Mouse (Mus musculus): ENCODE data around the gene Usp4. TPM values are rescaled to one million over a fixed set of nuclear protein-coding genes. Genes with fewer than 3 reads are reported as not detected.

Gene Usp4
- total and polyA plus RNA-seq, 3 experiments: 52.1 to 93.5 (median 72.8) TPM

DNA sequence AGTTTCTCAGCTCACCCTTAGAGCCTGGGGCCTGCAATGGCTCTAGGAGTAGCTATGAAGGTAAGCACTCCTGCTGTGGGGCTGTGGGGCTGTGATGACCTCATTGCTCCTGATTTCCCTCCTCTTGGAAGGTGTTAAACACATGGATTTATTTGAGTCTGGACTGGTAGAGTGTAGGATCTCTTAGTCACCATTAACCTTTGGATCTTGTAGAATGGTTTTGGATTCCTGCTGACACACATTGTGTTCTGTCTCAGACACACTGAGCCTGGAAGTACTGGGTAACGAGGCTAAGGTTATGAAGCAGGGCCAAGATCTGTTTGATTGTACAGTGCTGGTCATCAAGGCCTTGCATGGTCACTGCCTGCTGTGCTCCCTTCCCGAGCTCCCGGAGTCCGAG lies 31.6 kb downstream of the Usp4 start:
- H3K4me1 ChIP-seq (ENCODE audit: control insufficient read depth in 1 of 2, insufficient read depth in 2 of 2): no peaks in the 10 kb centered on the region
- H3K27ac ChIP-seq (ENCODE audit: insufficient read depth, low read depth): no peak overlapping the region
- no peak overlapping the region for H3K4me2 ChIP-seq (ENCODE audit: insufficient read depth, low read depth, poor library complexity, severe bottlenecking)
- TF ChIP-seq ZC3H11A (IDR thresholded peaks at IDR 0.05; ENCODE audit: low read depth, low read length) (no peak), ZKSCAN1 (IDR thresholded peaks at IDR 0.05; ENCODE audit: borderline replicate concordance, low read depth, low read length) (no peak), POLR2AphosphoS2 (IDR thresholded peaks at IDR 0.05; ENCODE audit: low read depth, low read length) (no peak), EP300 (IDR thresholded peaks at IDR 0.05; ENCODE audit: low read length) (no peak), ETS1 (conservative IDR thresholded peaks at IDR 0.05; ENCODE audit: low read depth, low read length) (no peak), NRF1 (IDR thresholded peaks at IDR 0.05; ENCODE audit: low read depth, low read length) (no peak), CTCF (conservative IDR thresholded peaks at IDR 0.05 in 1 of 2, IDR thresholded peaks at IDR 0.05 in 1 of 2; ENCODE audit: low read depth in 2 of 2, low read length in 2 of 2) (no peak), JUND (conservative IDR thresholded peaks at IDR 0.05; ENCODE audit: low read depth, low read length) (no peak), MEF2A (IDR thresholded peaks at IDR 0.05; ENCODE audit: borderline replicate concordance, low read depth, low read length) (no peak), USF1 (IDR thresholded peaks at IDR 0.05; ENCODE audit: low read depth, low read length) (no peak), KAT2A (IDR thresholded peaks at IDR 0.05; ENCODE audit: insufficient replicate concordance, low read length) (no peak), RCOR1 (conservative IDR thresholded peaks at IDR 0.05; ENCODE audit: low read depth, low read length) (no peak), HCFC1 (IDR thresholded peaks at IDR 0.05; ENCODE audit: low read depth, low read length) (no peak), BHLHE40 (IDR thresholded peaks at IDR 0.05; ENCODE audit: low read depth, low read length) (no peak), ELF1 (IDR thresholded peaks at IDR 0.05; ENCODE audit: low read depth, low read length) (no peak)
- no peaks in the 10 kb centered on the region for H3K27me3 ChIP-seq (replicated peaks)
- peaks cover 69 to 89% of the 10 kb centered on the region in 2 experiments for H3K36me3 ChIP-seq (replicated peaks in 1 of 2; ENCODE audit: control insufficient read depth in 1 of 2, insufficient read depth in 1 of 2, low read length in 1 of 2)
- H3K9me3 ChIP-seq (replicated peaks; ENCODE audit: low read length): no peaks in the 10 kb centered on the region
- DNase-seq (ENCODE audit: extremely low read depth): no peak
- in situ Hi-C loops (cut with MboI; ENCODE audit: low pct_ligation_motif_present, low pct_unique_long_range_greater_than_20kb, low sequenced_read_pairs) (no loop called here), dilution Hi-C loops (cut with MboI; ENCODE audit: extremely low pct_ligation_motif_present, extremely low pct_unique_long_range_greater_than_20kb, low sequenced_read_pairs) (no loop called here)
- no peak overlapping the region for H3K9ac ChIP-seq (ENCODE audit: insufficient read depth, low read depth)
- H3K4me3 ChIP-seq (replicated peaks in 1 of 3; ENCODE audit: low read depth in 2 of 3, low read length in 2 of 3, poor library complexity in 1 of 3): no peak overlapping the region
- H3K79me2 ChIP-seq (replicated peaks; ENCODE audit: control insufficient read depth, extremely low read depth, insufficient read depth, poor library complexity, severe bottlenecking): no peaks in the 10 kb centered on the region

DNA sequence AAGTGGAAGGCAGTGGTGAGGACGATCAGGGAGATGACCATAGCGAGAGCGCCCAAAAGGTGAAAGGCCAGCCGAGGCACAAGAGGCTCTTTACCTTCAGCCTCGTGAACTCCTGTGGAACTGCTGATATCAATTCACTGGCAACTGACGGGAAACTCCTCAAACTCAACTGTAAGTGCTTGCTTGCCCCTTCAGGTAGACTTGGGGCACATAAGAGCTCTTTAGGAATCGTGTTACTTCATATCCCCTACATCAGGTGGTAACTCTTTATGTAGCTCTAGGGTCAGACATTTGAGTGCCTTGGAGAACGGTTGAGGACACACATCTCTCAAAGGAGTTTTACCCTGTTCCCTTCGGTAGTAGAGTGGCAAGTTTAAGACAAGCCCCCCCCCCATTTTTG lies 33.7 kb downstream of the Usp4 start:
- H3K36me3 ChIP-seq (replicated peaks in 1 of 2; ENCODE audit: control insufficient read depth in 1 of 2, insufficient read depth in 1 of 2, low read length in 1 of 2): peaks cover 66 to 88% of the 10 kb centered on the region in 2 experiments
- no peak overlapping the region for H3K27ac ChIP-seq (ENCODE audit: insufficient read depth, low read depth)
- TF ChIP-seq MAX (IDR thresholded peaks at IDR 0.05; ENCODE audit: low read length) (no peak), EP300 (IDR thresholded peaks at IDR 0.05; ENCODE audit: low read length) (no peak), ZC3H11A (IDR thresholded peaks at IDR 0.05; ENCODE audit: low read depth, low read length) (no peak), RCOR1 (conservative IDR thresholded peaks at IDR 0.05; ENCODE audit: low read depth, low read length) (no peak), TBP (conservative IDR thresholded peaks at IDR 0.05; ENCODE audit: low read depth, low read length) (no peak), ZKSCAN1 (IDR thresholded peaks at IDR 0.05; ENCODE audit: borderline replicate concordance, low read depth, low read length) (no peak), USF1 (IDR thresholded peaks at IDR 0.05; ENCODE audit: low read depth, low read length) (no peak), MAZ (IDR thresholded peaks at IDR 0.05; ENCODE audit: low read depth, low read length) (no peak), MXI1 (IDR thresholded peaks at IDR 0.05; ENCODE audit: low read depth, low read length) (no peak), GABPA (IDR thresholded peaks at IDR 0.05; ENCODE audit: insufficient replicate concordance, low read depth, low read length) (no peak)
- H3K27me3 ChIP-seq (replicated peaks): no peaks in the 10 kb centered on the region
- in situ Hi-C loops (cut with MboI; ENCODE audit: low pct_ligation_motif_present, low pct_unique_long_range_greater_than_20kb, low sequenced_read_pairs) (no loop called here), dilution Hi-C loops (cut with MboI; ENCODE audit: extremely low pct_ligation_motif_present, extremely low pct_unique_long_range_greater_than_20kb, low sequenced_read_pairs) (no loop called here)
- no peak for DNase-seq (ENCODE audit: extremely low read depth)
- H3K4me1 ChIP-seq (ENCODE audit: control insufficient read depth in 1 of 2, insufficient read depth in 2 of 2): no peaks in the 10 kb centered on the region
- no peak overlapping the region for H3K9ac ChIP-seq (ENCODE audit: insufficient read depth, low read depth)
- no peak overlapping the region for H3K4me3 ChIP-seq (replicated peaks in 1 of 3; ENCODE audit: low read depth in 2 of 3, low read length in 2 of 3, poor library complexity in 1 of 3)
- H3K4me2 ChIP-seq (ENCODE audit: insufficient read depth, low read depth, poor library complexity, severe bottlenecking): no peak overlapping the region
- no peaks in the 10 kb centered on the region for H3K79me2 ChIP-seq (replicated peaks; ENCODE audit: control insufficient read depth, extremely low read depth, insufficient read depth, poor library complexity, severe bottlenecking)
- no peaks in the 10 kb centered on the region for H3K9me3 ChIP-seq (replicated peaks; ENCODE audit: low read length)

Measured in CH12.LX (cell line).